Mouse (Mus musculus) heart, embryonic 10.5 days (tissue): ENCODE results near the gene Itgav. TPM values are rescaled to one million over a fixed set of nuclear protein-coding genes. Genes with fewer than 3 reads are reported as not detected.

Experiments
- DNase-seq: peaks from one replicate; pipeline ENCODE4 v3.0.0-alpha.2; 2017; ENCODE audit warnings: low spot score
- H3K27ac ChIP-seq: fragments of 300-500 bp; sonication (generic); 2 replicates; pipeline ENCODE4 v1.5.1; 2016; ENCODE audit warnings: mild to moderate bottlenecking
- H3K27me3 ChIP-seq: fragments of 300-500 bp; sonication (generic); 2 replicates; pipeline ENCODE4 v1.6.1; 2016; ENCODE audit warnings: mild to moderate bottlenecking; ENCODE audit not compliant: poor library complexity, insufficient read depth, severe bottlenecking
- H3K36me3 ChIP-seq: fragments of 300-500 bp; sonication (generic); 2 replicates; pipeline ENCODE4 v1.6.1; 2016; ENCODE audit warnings: mild to moderate bottlenecking, moderate library complexity
- H3K4me1 ChIP-seq: fragments of 300-500 bp; sonication (generic); 2 replicates; pipeline ENCODE4 v1.6.1; 2016; ENCODE audit warnings: mild to moderate bottlenecking
- H3K4me3 ChIP-seq: fragments of 300-500 bp; sonication (generic); 2 replicates; pipeline ENCODE4 v1.5.1; 2016; ENCODE audit warnings: mild to moderate bottlenecking, moderate library complexity
- H3K9me3 ChIP-seq: fragments of 300-500 bp; sonication (generic); 2 replicates; pipeline ENCODE4 v1.6.1; 2016; ENCODE audit warnings: mild to moderate bottlenecking, moderate library complexity
- WGBS: fragments of 180-500 bp; shearing (Covaris S2); methylation state at CpG from one replicate; pipeline ENCODE4 v1.1.7; 2016; 5-methylcytosine and 5-hydroxymethylcytosine counted together
- polyA plus RNA-seq: library from polyadenylated mRNA; unstranded; fragments of >200 nt; fragmentation: Nextera tagmentation; extraction: Ambion mirVana; gene quantifications from 2 replicates; pipeline ENCODE4 v1.2.1, GENCODE M21; 2016

Itgav gene
- polyA plus RNA-seq, 1 experiment from 2014 or later, result 48.9 TPM

GRCm38 (mm10) chr2:83718341-83718740 is 5.9 kb upstream of the Itgav start:
- WGBS, result 76% methylated on average over 4 of the region's 4 CpGs

GRCm38 (mm10) chr2:83721635-83722034 is 2.6 kb upstream of the Itgav start:
- Histone ChIP-seq H3K27ac (no peak overlapping the region), H3K4me1 (peaks cover 22% of the 10 kb centered on the region), H3K9me3 (no peaks in the 10 kb centered on the region), H3K27me3 (no peaks in the 10 kb centered on the region), H3K36me3 (no peaks in the 10 kb centered on the region), H3K4me3 (no peak overlapping the region)
- 92% methylated on average over 3 of the region's 3 CpGs for WGBS
- DNase-seq, result no peak

More at GRCm38 (mm10) chr2:83718341-83718740, 5.9 kb upstream of the Itgav start:
- H3K4me1 ChIP-seq, result peaks cover 10% of the 10 kb centered on the region
- no peaks in the 10 kb centered on the region for H3K27me3 ChIP-seq
- H3K9me3 ChIP-seq, result no peaks in the 10 kb centered on the region
- H3K27ac ChIP-seq, result no peak overlapping the region
- H3K36me3 ChIP-seq, result no peaks in the 10 kb centered on the region
- DNase-seq, result no peak
- no peak overlapping the region for H3K4me3 ChIP-seq

GRCm38 (mm10) chr2:83722936-83723335 is 1.3 kb upstream of the Itgav start:
- H3K27me3 ChIP-seq, result no peaks in the 10 kb centered on the region
- H3K4me3 ChIP-seq, result no peak overlapping the region
- no peak for DNase-seq
- H3K36me3 ChIP-seq, result no peaks in the 10 kb centered on the region
- peaks cover 23% of the 10 kb centered on the region for H3K4me1 ChIP-seq
- H3K27ac ChIP-seq, result no peak overlapping the region
- no peaks in the 10 kb centered on the region for H3K9me3 ChIP-seq

- H3K4me1 ChIP-seq, result peaks cover 27% of the 10 kb centered on the region
- DNase-seq, result no peak
- 53% methylated on average over 2 of the region's 2 CpGs for WGBS
- peak overlapping the region; percentile 96 for H3K27ac ChIP-seq
- H3K4me3 ChIP-seq, result peak overlapping the region; percentile 92
- no peaks in the 10 kb centered on the region for H3K9me3 ChIP-seq
- no peaks in the 10 kb centered on the region for H3K27me3 ChIP-seq
- no peaks in the 10 kb centered on the region for H3K36me3 ChIP-seq
These were observed 851 bp upstream of the Itgav start for GRCm38 (mm10) chr2:83723346-83723745.

GRCm38 (mm10) chr2:83724827-83725730 is 882 bp downstream of the Itgav start:
- 6% methylated on average over 44 of the region's 44 CpGs for WGBS
- H3K4me3 ChIP-seq, result peak overlapping the region; percentile 92
- no peaks in the 10 kb centered on the region for H3K36me3 ChIP-seq
- peak; percentile 87 for DNase-seq
- H3K4me1 ChIP-seq, result peaks cover 37% of the 10 kb centered on the region
- H3K27me3 ChIP-seq, result no peaks in the 10 kb centered on the region
- H3K27ac ChIP-seq, result peak overlapping the region; percentile 96
- no peaks in the 10 kb centered on the region for H3K9me3 ChIP-seq

- H3K36me3 ChIP-seq, result peaks cover 3% of the 10 kb centered on the region; the same call in 1 of the 2 replicates
- H3K9me3 ChIP-seq, result no peaks in the 10 kb centered on the region
- no peak for DNase-seq
- peaks cover 37% of the 10 kb centered on the region for H3K4me1 ChIP-seq
- peak overlapping the region; percentile 92 for H3K4me3 ChIP-seq
- H3K27me3 ChIP-seq, result no peaks in the 10 kb centered on the region
- H3K27ac ChIP-seq, result peak overlapping the region; percentile 96; the same call in 1 of the 2 replicates
- WGBS, result 64% methylated on average over 4 of the region's 4 CpGs
These were observed 1.6 kb downstream of the Itgav start for GRCm38 (mm10) chr2:83725796-83726195.

GRCm38 (mm10) chr2:83728238-83728682 is 4.1 kb downstream of the Itgav start:
- H3K4me3 ChIP-seq, result no peak overlapping the region
- H3K27ac ChIP-seq, result no peak overlapping the region
- peaks cover 9% of the 10 kb centered on the region; the same call in 1 of the 2 replicates for H3K36me3 ChIP-seq
- H3K4me1 ChIP-seq, result peaks cover 35% of the 10 kb centered on the region
- WGBS, result 48% methylated on average over 4 of the region's 4 CpGs
- no peaks in the 10 kb centered on the region for H3K9me3 ChIP-seq
- DNase-seq, result no peak
- H3K27me3 ChIP-seq, result no peaks in the 10 kb centered on the region

GRCm38 (mm10) chr2:83729339-83729738 is 5.1 kb downstream of the Itgav start:
- Histone ChIP-seq H3K36me3 (peaks cover 9% of the 10 kb centered on the region; the same call in 1 of the 2 replicates), H3K27me3 (no peaks in the 10 kb centered on the region), H3K4me3 (no peak overlapping the region), H3K4me1 (peaks cover 30% of the 10 kb centered on the region), H3K9me3 (no peaks in the 10 kb centered on the region), H3K27ac (no peak overlapping the region)
- DNase-seq, result no peak
- WGBS, result 54% methylated on average over 5 of the region's 5 CpGs

GRCm38 (mm10) chr2:83732896-83733295 is 8.7 kb downstream of the Itgav start:
- Histone ChIP-seq H3K9me3 (no peaks in the 10 kb centered on the region), H3K4me1 (peaks cover 23% of the 10 kb centered on the region), H3K27me3 (no peaks in the 10 kb centered on the region), H3K36me3 (peaks cover 19% of the 10 kb centered on the region), H3K27ac (no peak overlapping the region), H3K4me3 (no peak overlapping the region)
- 86% methylated on average over 4 of the region's 4 CpGs for WGBS
- no peak for DNase-seq

GRCm38 (mm10) chr2:83733981-83734393 is 9.8 kb downstream of the Itgav start:
- 79% methylated on average over 13 of the region's 13 CpGs for WGBS
- Histone ChIP-seq H3K27ac (no peak overlapping the region), H3K9me3 (no peaks in the 10 kb centered on the region), H3K27me3 (no peaks in the 10 kb centered on the region), H3K4me1 (peaks cover 15% of the 10 kb centered on the region; the same call in 1 of the 2 replicates), H3K36me3 (peaks cover 30% of the 10 kb centered on the region), H3K4me3 (no peak overlapping the region)
- no peak for DNase-seq

- DNase-seq, result no peak
- no peak overlapping the region for H3K27ac ChIP-seq
- peaks cover 20% of the 10 kb centered on the region for H3K4me1 ChIP-seq
- no peaks in the 10 kb centered on the region for H3K27me3 ChIP-seq
- no peaks in the 10 kb centered on the region for H3K9me3 ChIP-seq
- no peak overlapping the region for H3K4me3 ChIP-seq
- peaks cover 30% of the 10 kb centered on the region for H3K36me3 ChIP-seq
- WGBS, result 56% methylated on average over 5 of the region's 5 CpGs
These were observed 11.1 kb downstream of the Itgav start for GRCm38 (mm10) chr2:83735276-83735675.

- Histone ChIP-seq H3K4me1 (peaks cover 26% of the 10 kb centered on the region), H3K27ac (no peak overlapping the region), H3K4me3 (no peak overlapping the region), H3K27me3 (no peaks in the 10 kb centered on the region), H3K36me3 (peaks cover 24% of the 10 kb centered on the region), H3K9me3 (no peaks in the 10 kb centered on the region)
- DNase-seq, result no peak
- WGBS, result 94% methylated on average over 5 of the region's 5 CpGs
These were observed 12.6 kb downstream of the Itgav start for GRCm38 (mm10) chr2:83736836-83737235.

GRCm38 (mm10) chr2:83738586-83739251 is 14.5 kb downstream of the Itgav start:
- WGBS, result 79% methylated on average over 14 of the region's 14 CpGs
- no peaks in the 10 kb centered on the region for H3K27me3 ChIP-seq
- H3K4me1 ChIP-seq, result peaks cover 23% of the 10 kb centered on the region
- no peak overlapping the region for H3K27ac ChIP-seq
- no peak for DNase-seq
- H3K4me3 ChIP-seq, result no peak overlapping the region
- H3K9me3 ChIP-seq, result no peaks in the 10 kb centered on the region
- peaks cover 21% of the 10 kb centered on the region for H3K36me3 ChIP-seq
